Mouse (Mus musculus) cortical plate, adult 2 months (tissue): Measurements from ENCODE around the gene Tap2. TPM values are rescaled to one million over a fixed set of nuclear protein-coding genes. Genes with fewer than 3 reads are reported as not detected.

Experiments used
- H3K27ac ChIP-seq: fragments of 200-500 bp; 2 replicates; pipeline ENCODE4 v1.5.1; 2012; ENCODE audit warnings: low read length, control low read depth, inconsistent platforms; ENCODE audit not compliant: insufficient read depth
- H3K4me1 ChIP-seq: fragments of 200-500 bp; 2 replicates; pipeline ENCODE4 v1.6.1; 2011; ENCODE audit warnings: low read length; ENCODE audit not compliant: control insufficient read depth, insufficient read depth
- H3K4me3 ChIP-seq: fragments of 200-500 bp; 2 replicates; pipeline ENCODE4 v1.5.1; 2011; ENCODE audit warnings: mild to moderate bottlenecking, low read length, control low read depth; ENCODE audit not compliant: insufficient read depth
- CTCF ChIP-seq: fragments of 200-500 bp; IDR thresholded peaks from 2 replicates; pipeline ENCODE4 v1.5.1; 2011; ENCODE audit warnings: mild to moderate bottlenecking, control low read depth, low read length; ENCODE audit not compliant: insufficient read depth; ENCODE audit errors: extremely low read depth
- POLR2A ChIP-seq: fragments of 200-500 bp; IDR thresholded peaks from 2 replicates; pipeline ENCODE4 v1.6.1; 2011; ENCODE audit warnings: mild to moderate bottlenecking, low read length, control low read depth; ENCODE audit not compliant: insufficient read depth; ENCODE audit errors: extremely low read depth
- polyA plus RNA-seq: library from polyadenylated mRNA; depleted of rRNA; stranded (reverse); fragments of >200 nt; gene quantifications from 2 replicates; pipeline ENCODE4 v1.2.3, GENCODE M21; 2012; rRNA removed

Gene Tap2
- 7.9 and 8.3 TPM in 2 replicates for polyA plus RNA-seq

GRCm38 (mm10) chr17:34203444-34203843 lies at the start of gene Tap2:
Gene Tap2, plus strand, starts transcription at chr17:34203527.
- Histone ChIP-seq H3K27ac (no peak within 1 kb of the TSS), H3K4me1 (no peaks in the 10 kb centered on the region; the same call in 1 of the 2 replicates), H3K4me3 (peak within 1 kb of the TSS; percentile 89)
- TF ChIP-seq POLR2A (no peak), CTCF (no peak)

- no peak overlapping the region for H3K27ac ChIP-seq
- H3K4me3 ChIP-seq: no peak overlapping the region
- H3K4me1 ChIP-seq: no peaks in the 10 kb centered on the region
- TF ChIP-seq POLR2A: no peak
- TF ChIP-seq CTCF: no peak
These were observed 47.8 kb upstream of the Tap2 start for GRCm38 (mm10) chr17:34155534-34155933.

- Histone ChIP-seq H3K27ac (no peak overlapping the region), H3K4me3 (no peak overlapping the region), H3K4me1 (no peaks in the 10 kb centered on the region)
- TF ChIP-seq CTCF (0 out of 2 replicates have a peak, but pooled peaks have one; percentile 29), POLR2A (no peak)
These were observed 39.0 kb upstream of the Tap2 start for GRCm38 (mm10) chr17:34164202-34164895.

- no peak for TF ChIP-seq CTCF
- no peak for TF ChIP-seq POLR2A
- Histone ChIP-seq H3K27ac (no peak overlapping the region), H3K4me1 (no peaks in the 10 kb centered on the region), H3K4me3 (no peak overlapping the region)
These were observed 38.1 kb upstream of the Tap2 start for GRCm38 (mm10) chr17:34165033-34165730.

GRCm38 (mm10) chr17:34169279-34169678 lies 34.0 kb upstream of the Tap2 start:
- no peak overlapping the region for H3K4me3 ChIP-seq
- H3K4me1 ChIP-seq: no peaks in the 10 kb centered on the region
- TF ChIP-seq POLR2A (no peak), CTCF (peak; percentile 83)
- H3K27ac ChIP-seq: no peak overlapping the region

GRCm38 (mm10) chr17:34170487-34170876 lies 32.8 kb upstream of the Tap2 start:
- H3K4me3 ChIP-seq: no peak overlapping the region
- no peak overlapping the region for H3K27ac ChIP-seq
- TF ChIP-seq CTCF (no peak), POLR2A (no peak)
- H3K4me1 ChIP-seq: no peaks in the 10 kb centered on the region

- H3K27ac ChIP-seq: no peak overlapping the region
- H3K4me3 ChIP-seq: no peak overlapping the region
- peak; percentile 95 for TF ChIP-seq CTCF
- TF ChIP-seq POLR2A: no peak
- H3K4me1 ChIP-seq: no peaks in the 10 kb centered on the region
These were observed 32.3 kb upstream of the Tap2 start for GRCm38 (mm10) chr17:34170877-34171498.

- no peaks in the 10 kb centered on the region for H3K4me1 ChIP-seq
- TF ChIP-seq POLR2A (no peak), CTCF (0 out of 2 replicates have a peak, but pooled peaks have one; percentile 2)
- no peak overlapping the region for H3K27ac ChIP-seq
- no peak overlapping the region for H3K4me3 ChIP-seq
These were observed 30.8 kb upstream of the Tap2 start for GRCm38 (mm10) chr17:34172528-34172927.

- H3K27ac ChIP-seq: no peak overlapping the region
- no peak overlapping the region for H3K4me3 ChIP-seq
- TF ChIP-seq CTCF: no peak
- TF ChIP-seq POLR2A: no peak
- no peaks in the 10 kb centered on the region for H3K4me1 ChIP-seq
These were observed 29.3 kb upstream of the Tap2 start for GRCm38 (mm10) chr17:34174075-34174474.
